Mouse (Mus musculus) intestine, embryonic 14.5 days (tissue): ENCODE results near the gene Tmbim1. TPM values are rescaled to one million over a fixed set of nuclear protein-coding genes. Genes with fewer than 3 reads are reported as not detected.
"Not testable (repeated sequence)": the region's sequence is repeated elsewhere in the genome, so short reads cannot be mapped to it uniquely, and the experiment has no call there.

Experiments
- ATAC-seq: fragments of 200-750 bp; cut with Nextera tagmentation; replicated peaks from 2 replicates; pipeline ENCODE4 v1.8.0; 2017; ENCODE audit warnings: low read depth, moderate number of reproducible peaks, moderate TSS enrichment, moderate library complexity; ENCODE audit not compliant: low FRiP score, low TSS enrichment
- DNase-seq: peaks from one replicate; pipeline ENCODE4 v3.0.0-alpha.2; 2018; ENCODE audit warnings: low spot score
- H3K27ac ChIP-seq: fragments of 300-500 bp; sonication (generic); 2 replicates; pipeline ENCODE4 v1.5.1; 2014; ENCODE audit warnings: low read depth, mild to moderate bottlenecking, control low read depth
- H3K27me3 ChIP-seq: fragments of 300-500 bp; sonication (generic); replicated peaks from 2 replicates; pipeline ENCODE4 v1.6.1; 2014; ENCODE audit warnings: low read length, control low read depth; ENCODE audit not compliant: control insufficient read depth, insufficient read depth
- H3K36me3 ChIP-seq: fragments of 300-500 bp; sonication (generic); 2 replicates; pipeline ENCODE4 v1.6.1; 2014; ENCODE audit warnings: low read length, control low read depth; ENCODE audit not compliant: control insufficient read depth, insufficient read depth
- H3K4me1 ChIP-seq: fragments of 300-500 bp; sonication (generic); replicated peaks from 2 replicates; pipeline ENCODE4 v1.6.1; 2014; ENCODE audit warnings: low read length, control low read depth, mixed read lengths; ENCODE audit not compliant: control insufficient read depth, insufficient read depth
- H3K4me2 ChIP-seq: fragments of 300-500 bp; sonication (generic); 2 replicates; pipeline ENCODE4 v1.6.1; 2014; ENCODE audit warnings: low read length
- H3K4me3 ChIP-seq: fragments of 300-500 bp; sonication (generic); 2 replicates; pipeline ENCODE4 v1.5.1; 2014; ENCODE audit warnings: low read depth, low read length, control low read depth, mixed read lengths
- H3K9ac ChIP-seq: fragments of 300-500 bp; sonication (generic); 2 replicates; pipeline ENCODE4 v1.6.1; 2014; ENCODE audit warnings: mild to moderate bottlenecking, low read length
- H3K9me3 ChIP-seq: fragments of 300-500 bp; sonication (generic); 2 replicates; pipeline ENCODE4 v1.6.1; 2016; ENCODE audit warnings: low read length, control low read depth; ENCODE audit not compliant: control insufficient read depth
- WGBS: fragments of 180-500 bp; shearing (Covaris S2); extraction: QIAGEN DNeasy Blood & Tissue Kit; methylation state at CpG from one replicate; pipeline ENCODE4 v1.1.7; 2014; 5-methylcytosine and 5-hydroxymethylcytosine counted together
- polyA plus RNA-seq: library from polyadenylated mRNA; unstranded; fragments of >200 nt; fragmentation: Nextera tagmentation; extraction: Ambion mirVana; gene quantifications from 2 replicates; pipeline ENCODE4 v1.2.1, GENCODE M21; 2014

Tmbim1 gene
- polyA plus RNA-seq, 1 experiment from 2014 or later: 42.6 TPM

DNA sequence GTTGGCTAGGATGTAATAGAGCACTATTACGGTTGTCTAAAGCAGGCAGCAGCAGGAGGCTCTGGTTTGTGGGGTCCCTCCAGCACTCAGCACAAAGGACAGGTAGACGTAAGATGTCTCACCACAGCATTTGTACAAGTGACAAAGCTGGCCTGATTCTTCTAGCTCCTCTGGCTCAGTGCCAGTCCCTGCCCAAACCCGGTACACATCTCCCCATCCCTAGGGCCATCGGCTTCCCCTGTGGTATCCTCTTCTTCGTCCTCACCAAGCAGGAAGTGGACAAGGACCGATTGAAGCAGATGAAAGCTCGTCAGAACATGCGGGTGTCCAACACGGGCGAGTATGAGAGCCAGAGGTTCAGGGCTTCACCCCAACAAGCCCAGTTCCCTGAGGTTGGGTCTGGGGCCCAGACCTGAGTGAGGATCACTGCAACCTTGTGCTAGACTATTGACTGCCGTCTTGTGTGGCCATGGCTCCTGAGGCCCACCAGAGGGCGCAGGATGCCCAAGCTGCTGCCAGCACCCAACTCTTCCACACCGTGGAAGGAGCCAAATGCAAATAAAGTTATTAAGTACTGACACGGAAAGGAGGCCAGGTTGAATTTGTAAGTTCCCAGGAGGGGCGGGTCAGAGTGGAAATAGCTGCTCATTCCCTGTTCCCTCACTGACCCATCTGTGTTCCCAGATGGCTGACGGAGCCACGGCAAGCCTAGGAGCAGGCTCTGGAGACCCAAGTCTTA, 18.4 kb downstream of the Tmbim1 start:
- Histone ChIP-seq H3K36me3 (peaks cover 57% of the 10 kb centered on the region), H3K4me1 (peaks cover 28% of the 10 kb centered on the region)
- H3K9ac ChIP-seq, ATAC-seq, H3K27me3 ChIP-seq, H3K27ac ChIP-seq, H3K4me3 ChIP-seq, H3K4me2 ChIP-seq, DNase-seq, H3K9me3 ChIP-seq: not testable (repeated sequence)
- WGBS: 60% methylated on average over 15 of the region's 17 CpGs

DNA sequence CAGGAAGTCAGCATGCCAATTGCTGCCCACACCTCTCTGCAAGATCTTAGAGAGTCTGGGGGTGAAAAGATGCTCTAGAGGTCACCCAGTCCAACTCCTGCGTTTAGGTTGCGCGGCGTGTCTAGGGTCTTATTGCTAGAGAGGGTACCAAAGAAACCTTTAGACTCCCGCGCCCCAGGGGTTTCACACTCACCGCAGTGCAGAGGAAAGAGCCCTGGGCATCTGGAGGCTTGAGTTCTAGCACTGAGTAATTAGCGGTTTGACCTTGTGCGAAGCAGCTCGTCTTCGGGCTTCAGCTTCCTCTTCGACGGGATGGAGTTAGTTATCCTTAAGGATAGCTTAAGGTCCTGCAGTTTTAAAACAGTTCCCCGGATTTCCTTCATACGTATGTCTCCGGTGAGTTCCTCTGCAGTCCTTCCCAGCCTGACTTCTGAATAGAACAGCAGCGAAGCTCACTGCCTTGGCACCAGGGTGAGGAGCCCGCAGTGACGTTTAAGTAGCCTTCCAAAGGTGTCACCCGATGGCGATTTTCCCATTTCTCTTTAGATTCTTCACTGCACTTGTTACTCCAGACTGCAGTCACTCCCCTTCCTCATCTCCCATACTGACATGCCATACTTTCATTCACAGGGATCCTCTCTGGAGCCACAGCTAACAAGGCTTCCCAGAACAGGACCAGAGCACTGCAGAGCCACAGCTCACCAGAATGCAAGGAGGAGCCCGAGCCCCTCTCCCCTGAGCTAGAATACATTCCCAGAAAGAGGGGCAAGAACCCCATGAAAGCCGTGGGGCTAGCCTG, 20.0 kb downstream of the Tmbim1 start:
- WGBS: 4% methylated on average over 23 of the region's 23 CpGs
- H3K9ac ChIP-seq: peak overlapping the region; percentile 40
- no peak overlapping the region for H3K27ac ChIP-seq
- peak overlapping the region; percentile 85 for H3K4me2 ChIP-seq
- no peaks in the 10 kb centered on the region for H3K27me3 ChIP-seq
- H3K9me3 ChIP-seq: no peaks in the 10 kb centered on the region
- peaks cover 30% of the 10 kb centered on the region for H3K4me1 ChIP-seq
- no peak for ATAC-seq
- H3K4me3 ChIP-seq: peak overlapping the region; percentile 57
- H3K36me3 ChIP-seq: peaks cover 58% of the 10 kb centered on the region
- DNase-seq: peak; percentile 69

DNA sequence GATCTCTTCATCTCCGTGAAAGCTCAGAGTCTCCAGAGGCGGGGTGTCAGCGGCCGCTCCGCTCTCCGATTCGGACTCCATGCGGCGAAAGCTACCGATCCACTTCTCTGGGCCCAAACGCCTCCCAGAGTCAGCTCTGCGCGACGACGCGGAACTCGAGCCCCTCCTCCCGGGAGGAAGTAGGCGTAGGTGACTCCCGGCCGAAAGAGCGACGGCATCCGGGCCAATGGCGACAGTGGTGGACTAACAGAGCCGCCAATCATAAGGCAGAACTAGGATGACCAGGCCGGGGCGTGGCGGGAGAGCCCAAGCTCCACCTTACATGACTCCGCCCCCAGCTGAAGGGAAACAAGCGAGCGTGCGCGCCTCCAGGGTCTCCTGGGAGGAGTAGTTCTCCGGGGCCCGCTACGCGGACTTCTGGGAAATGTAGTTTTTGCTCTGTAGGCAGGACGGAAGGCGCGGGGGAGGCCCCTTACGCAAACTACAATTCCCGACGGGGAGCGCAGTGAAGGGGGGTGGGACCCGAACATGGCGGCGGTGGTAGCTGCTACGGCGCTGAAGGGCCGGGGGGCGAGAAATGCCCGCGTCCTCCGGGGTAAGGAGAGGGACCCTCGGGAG, 20.8 kb downstream of the Tmbim1 start, which contains the start of the genes Aamp and Pnkd:
Gene Aamp (minus strand): TSS at position 196 of the 618 bp plus-strand sequence.
Gene Pnkd (plus strand): TSS at position 388 of the 618 bp plus-strand sequence.
- Histone ChIP-seq H3K27ac (peak within 1 kb of the TSS; percentile 64; the same call in 1 of the 2 replicates), H3K9me3 (no peaks in the 10 kb centered on the region), H3K4me3 (peak within 1 kb of the TSS; percentile 70), H3K9ac (peak within 1 kb of the TSS; percentile 72), H3K27me3 (no peaks in the 10 kb centered on the region), H3K4me1 (peaks cover 30% of the 10 kb centered on the region), H3K4me2 (peak within 1 kb of the TSS; percentile 93), H3K36me3 (peaks cover 58% of the 10 kb centered on the region)
- under 1% methylated on average over 56 of the region's 56 CpGs for WGBS
- ATAC-seq: peak; percentile 96
- DNase-seq: peak; percentile 97

DNA sequence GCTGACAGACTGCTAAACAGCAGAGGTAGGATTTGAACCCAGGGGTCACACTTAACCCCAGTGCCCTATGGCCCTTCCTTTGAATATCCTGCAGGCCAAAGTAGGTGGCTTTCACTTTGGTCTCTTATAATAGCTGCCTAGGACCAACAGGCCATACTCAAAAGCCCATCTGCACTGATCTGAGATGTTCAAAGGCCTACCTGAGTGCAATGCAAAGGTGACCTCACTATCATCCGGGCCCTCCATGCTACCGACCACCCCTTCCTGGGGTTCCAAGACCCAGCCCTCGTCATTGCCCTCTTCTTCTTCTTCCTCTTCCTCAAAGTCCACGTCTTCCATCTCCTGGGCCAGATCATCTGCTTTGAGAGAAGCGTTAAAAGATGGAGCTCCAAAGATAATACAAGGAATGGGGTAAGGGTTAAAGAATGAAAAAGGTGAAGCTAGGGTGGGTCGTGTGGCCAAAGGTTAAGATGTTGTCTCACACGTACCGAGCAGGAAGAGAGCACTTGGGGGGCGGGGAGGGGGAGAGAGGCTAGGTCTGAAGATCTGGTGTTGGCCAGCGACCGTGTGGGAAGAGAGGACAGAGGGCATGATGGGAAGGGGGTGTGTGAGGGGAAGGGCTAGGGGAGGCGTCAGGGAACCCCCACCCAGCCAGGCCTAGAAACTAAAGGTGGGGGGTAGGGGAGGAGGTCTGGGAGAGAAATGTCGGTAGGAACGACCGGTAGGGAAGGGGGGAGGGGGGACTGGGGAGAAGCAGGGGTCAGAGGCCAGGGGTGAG, 21.5 kb downstream of the Tmbim1 start:
- H3K4me3 ChIP-seq: peak overlapping the region; percentile 70
- H3K4me1 ChIP-seq: peaks cover 32% of the 10 kb centered on the region
- H3K9me3 ChIP-seq: no peaks in the 10 kb centered on the region
- 11% methylated on average over 15 of the region's 15 CpGs for WGBS
- H3K27ac ChIP-seq: peak overlapping the region; percentile 64; the same call in 1 of the 2 replicates
- peak overlapping the region; percentile 72 for H3K9ac ChIP-seq
- peak; percentile 66 for DNase-seq
- H3K36me3 ChIP-seq: peaks cover 59% of the 10 kb centered on the region
- ATAC-seq: peak; percentile 50
- H3K4me2 ChIP-seq: peak overlapping the region; percentile 93
- no peaks in the 10 kb centered on the region for H3K27me3 ChIP-seq

DNA sequence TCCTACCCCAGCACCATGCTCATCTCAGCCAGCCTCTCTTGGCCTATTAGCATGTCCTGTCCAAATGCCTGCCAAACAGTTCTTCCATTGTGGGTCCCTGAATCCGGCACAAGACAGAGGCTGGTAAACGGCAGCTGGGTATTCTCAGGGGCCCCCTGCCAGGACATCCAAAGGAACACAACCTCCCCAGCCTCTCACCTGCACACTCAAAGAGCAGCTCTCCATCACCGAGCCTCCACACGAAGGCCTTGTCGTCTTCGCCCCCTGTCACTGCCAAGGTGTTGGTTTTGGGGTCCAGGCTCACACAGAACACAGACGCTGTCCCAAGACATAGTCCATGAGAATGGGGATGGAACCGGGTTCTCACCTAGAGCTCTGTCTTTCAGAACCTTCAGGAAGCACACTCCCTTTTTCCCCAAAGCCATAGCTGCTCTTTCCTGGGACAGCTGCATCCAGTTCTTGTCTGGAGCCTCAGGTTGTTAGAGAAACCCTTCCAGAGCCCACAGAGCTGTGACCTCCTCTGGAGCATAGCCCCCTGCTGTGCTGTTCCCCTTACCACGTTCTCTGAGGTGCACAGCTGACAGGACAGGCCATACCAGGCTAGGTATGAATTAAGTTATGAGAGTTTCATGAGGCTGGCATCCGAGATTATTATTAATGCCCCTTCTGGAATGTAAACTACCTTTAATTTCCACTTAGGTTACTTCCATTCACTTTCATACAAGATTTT, 22.4 kb downstream of the Tmbim1 start:
- WGBS: 82% methylated on average over 10 of the region's 10 CpGs
- no peak for ATAC-seq
- Histone ChIP-seq H3K4me2 (peak overlapping the region; percentile 93), H3K36me3 (peaks cover 53% of the 10 kb centered on the region), H3K27ac (no peak overlapping the region), H3K27me3 (no peaks in the 10 kb centered on the region), H3K9ac (no peak overlapping the region), H3K4me3 (0 out of 2 replicates have a peak overlapping the region, but pooled peaks have one; percentile 70), H3K4me1 (peaks cover 32% of the 10 kb centered on the region), H3K9me3 (no peaks in the 10 kb centered on the region)
- no peak for DNase-seq

DNA sequence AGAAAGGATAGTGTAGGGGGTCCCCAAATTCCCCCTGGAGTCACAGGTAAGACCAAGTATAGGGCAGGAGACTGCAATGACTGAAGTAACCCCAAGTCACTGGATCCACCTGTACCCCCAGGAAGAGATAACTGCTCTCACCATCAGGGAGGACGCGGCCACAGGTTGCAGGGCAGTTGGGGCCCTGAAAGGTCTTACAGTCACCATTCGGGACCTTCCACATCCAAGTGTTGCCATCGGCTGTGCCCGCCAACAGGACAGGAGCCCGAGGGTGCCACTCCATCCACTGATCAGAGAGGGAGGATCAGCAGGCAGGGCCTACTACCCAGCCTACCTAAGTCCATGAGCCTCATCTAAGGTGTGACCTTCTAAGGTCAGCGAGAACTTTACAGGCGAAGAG, 23.5 kb downstream of the Tmbim1 start:
- Histone ChIP-seq H3K9ac (no peak overlapping the region), H3K27ac (no peak overlapping the region), H3K36me3 (peaks cover 49% of the 10 kb centered on the region), H3K4me3 (no peak overlapping the region), H3K9me3 (no peaks in the 10 kb centered on the region), H3K27me3 (no peaks in the 10 kb centered on the region), H3K4me1 (peaks cover 44% of the 10 kb centered on the region), H3K4me2 (no peak overlapping the region)
- ATAC-seq (no peak), DNase-seq (no peak)
- 95% methylated on average over 8 of the region's 8 CpGs for WGBS

DNA sequence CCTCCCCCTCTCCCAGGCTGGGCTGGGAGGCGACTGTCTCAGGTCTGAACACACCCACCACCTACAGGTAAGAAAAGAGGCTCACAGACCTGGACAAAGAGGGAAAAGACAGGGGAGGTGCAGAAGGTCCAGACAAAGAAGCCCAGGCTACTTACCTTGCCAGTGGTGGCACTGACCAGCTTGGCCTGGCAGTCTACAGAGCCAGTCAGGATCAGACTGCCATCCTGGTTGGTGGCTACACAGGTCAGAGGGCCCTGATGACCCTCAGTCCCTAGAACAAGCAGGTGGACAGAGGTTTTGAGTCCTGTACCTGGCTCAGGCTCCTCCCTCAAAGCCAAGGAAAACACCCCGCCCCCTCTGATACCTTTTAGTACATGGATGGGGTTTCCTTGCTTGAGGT, 24.1 kb downstream of the Tmbim1 start:
- no peaks in the 10 kb centered on the region for H3K27me3 ChIP-seq
- no peaks in the 10 kb centered on the region for H3K9me3 ChIP-seq
- H3K36me3 ChIP-seq: peaks cover 44% of the 10 kb centered on the region
- no peak overlapping the region for H3K4me2 ChIP-seq
- ATAC-seq: no peak
- no peak overlapping the region for H3K27ac ChIP-seq
- H3K9ac ChIP-seq: no peak overlapping the region
- 83% methylated on average over 2 of the region's 2 CpGs for WGBS
- no peak overlapping the region for H3K4me3 ChIP-seq
- DNase-seq: no peak
- H3K4me1 ChIP-seq: peaks cover 45% of the 10 kb centered on the region
